ENCODE assay signal across 9 mouse cellular contexts in genomic region chr7:144943254-144943653, GRCm38 (mm10). TPM values are rescaled to one million over a fixed set of nuclear protein-coding genes. Genes with fewer than 3 reads are reported as not detected.
DNase-seq lines count a peak whose midpoint lies in the region; ATAC-seq and TF ChIP-seq lines count a peak whose summit lies in the region.
"Had no signal": no experiment of that assay in that cellular context is flagged by ENCODE, and none has a peak within 500 bp of the region (broad histone marks: within the 10 kb centered on the region; RNA-seq: fewer than 3 reads in every experiment).

No protein-coding gene starts in this region.

- TF ChIP-seq RAD21 in CH12.LX (IDR thresholded peaks at IDR 0.05; ENCODE audit: low read depth, low read length) = no peak

- H3K9ac ChIP-seq in CH12.LX (ENCODE audit: insufficient read depth, low read depth) = no peak overlapping the region
- peak overlapping the region; percentile 64 for H3K9ac ChIP-seq in forebrain, embryonic 11.5 days (ENCODE audit: low read length)
- H3K9ac ChIP-seq in heart, postnatal 0 days (replicated peaks; ENCODE audit: low read depth, low read length) = no peak overlapping the region
- H3K9ac ChIP-seq in lung, embryonic 16.5 days (ENCODE audit: low read length) = peak overlapping the region; percentile 51

- H3K4me1 ChIP-seq in CH12.LX (ENCODE audit: control insufficient read depth in 1 of 2, insufficient read depth in 2 of 2) = peaks cover 0 to 16% of the 10 kb centered on the region in 2 experiments; a peak in 3 of 4 replicates
- H3K4me1 ChIP-seq in forebrain, embryonic 11.5 days (replicated peaks; ENCODE audit: control insufficient read depth, insufficient read depth, low read length) = peaks cover 14% of the 10 kb centered on the region
- H3K4me1 ChIP-seq in heart, postnatal 0 days (ENCODE audit: control insufficient read depth, insufficient read depth) = peaks cover 30% of the 10 kb centered on the region
- peaks cover 17% of the 10 kb centered on the region for H3K4me1 ChIP-seq in lung, embryonic 16.5 days (replicated peaks; ENCODE audit: control insufficient read depth, insufficient read depth, low read length)

- in situ Hi-C loops in CH12.LX (cut with MboI; ENCODE audit: low pct_ligation_motif_present, low pct_unique_long_range_greater_than_20kb, low sequenced_read_pairs) = no loop called here

- no peaks in the 10 kb centered on the region for H3K79me2 ChIP-seq in CH12.LX (replicated peaks; ENCODE audit: control insufficient read depth, extremely low read depth, insufficient read depth, poor library complexity, severe bottlenecking)

- peaks cover 15% of the 10 kb centered on the region for H3K9me3 ChIP-seq in CH12.LX (replicated peaks; ENCODE audit: low read length)
- H3K9me3 ChIP-seq in forebrain, embryonic 11.5 days (ENCODE audit: control insufficient read depth, low read length) = no peaks in the 10 kb centered on the region
- no peaks in the 10 kb centered on the region for H3K9me3 ChIP-seq in heart, postnatal 0 days (replicated peaks; ENCODE audit: control insufficient read depth, low read length)
- no peaks in the 10 kb centered on the region for H3K9me3 ChIP-seq in lung, embryonic 16.5 days (ENCODE audit: control insufficient read depth, low read length)

- under 1% methylated on average over 45 of the region's 45 CpGs for WGBS in forebrain, embryonic 11.5 days
- under 1% methylated on average over 45 of the region's 45 CpGs for WGBS in heart, postnatal 0 days
- under 1% methylated on average over 40 of the region's 45 CpGs for WGBS in lung, embryonic 16.5 days

- ATAC-seq in forebrain, embryonic 11.5 days (replicated peaks; ENCODE audit: low FRiP score) = peak; percentile 3; the same call in 1 of the 2 replicates
- ATAC-seq in heart, postnatal 0 days (ENCODE audit: insufficient read depth, low read depth) = peak; percentile 49
- peak; percentile 40 for ATAC-seq in lung, embryonic 16.5 days (ENCODE audit: low read depth)

- no peak for TF ChIP-seq CTCF in CH12.LX (conservative IDR thresholded peaks at IDR 0.05 in 1 of 2, IDR thresholded peaks at IDR 0.05 in 1 of 2; ENCODE audit: low read depth in 2 of 2, low read length in 2 of 2)
- no peak; the same call in 1 of the 2 replicates for TF ChIP-seq CTCF in heart, postnatal 0 days (IDR thresholded peaks at IDR 0.05; ENCODE audit: low read depth)

- dilution Hi-C loops in CH12.LX (cut with MboI; ENCODE audit: extremely low pct_ligation_motif_present, extremely low pct_unique_long_range_greater_than_20kb, low sequenced_read_pairs) = no loop called here

- no peak overlapping the region for H3K4me3 ChIP-seq in CH12.LX (replicated peaks in 1 of 3; ENCODE audit: low read depth in 2 of 3, low read length in 2 of 3, poor library complexity in 1 of 3)
- H3K4me3 ChIP-seq in forebrain, embryonic 11.5 days (ENCODE audit: low read depth, low read length) = peak overlapping the region; percentile 80
- H3K4me3 ChIP-seq in heart, postnatal 0 days (ENCODE audit: low read depth, low read length) = peak overlapping the region; percentile 59
- H3K4me3 ChIP-seq in lung, embryonic 16.5 days (ENCODE audit: low read length) = peak overlapping the region; percentile 78

- H3K4me2 ChIP-seq in CH12.LX (ENCODE audit: insufficient read depth, low read depth, poor library complexity, severe bottlenecking) = no peak overlapping the region
- peak overlapping the region; percentile 61 for H3K4me2 ChIP-seq in forebrain, embryonic 11.5 days (ENCODE audit: low read depth, low read length, severe bottlenecking)
- H3K4me2 ChIP-seq in heart, postnatal 0 days (ENCODE audit: low read depth, low read length) = peak overlapping the region; percentile 99
- H3K4me2 ChIP-seq in lung, embryonic 16.5 days (ENCODE audit: low read depth, low read length) = peak overlapping the region; percentile 93

- TF ChIP-seq EP300 in CH12.LX (IDR thresholded peaks at IDR 0.05; ENCODE audit: low read length) = no peak
- peak; percentile 41; the same call in 1 of the 2 replicates for TF ChIP-seq EP300 in heart, postnatal 0 days (IDR thresholded peaks at IDR 0.05; ENCODE audit: low read depth)

- H3K27ac ChIP-seq in CH12.LX (ENCODE audit: insufficient read depth, low read depth) = no peak overlapping the region
- H3K27ac ChIP-seq in forebrain, embryonic 11.5 days (ENCODE audit: low read depth, low read length) = peak overlapping the region; percentile 98; the same call in 1 of the 2 replicates
- 0 out of 2 replicates have a peak overlapping the region, but pooled peaks have one; percentile 74 for H3K27ac ChIP-seq in heart, postnatal 0 days (ENCODE audit: low read depth)
- peak overlapping the region; percentile 99 for H3K27ac ChIP-seq in lung, embryonic 16.5 days (ENCODE audit: low read length)

- TF ChIP-seq POLR2A in CH12.LX (IDR thresholded peaks at IDR 0.05; ENCODE audit: low read depth, low read length) = no peak

- H3K36me3 ChIP-seq in CH12.LX (replicated peaks in 1 of 2; ENCODE audit: control insufficient read depth in 1 of 2, insufficient read depth in 1 of 2, low read length in 1 of 2) = no peaks in the 10 kb centered on the region
- no peaks in the 10 kb centered on the region for H3K36me3 ChIP-seq in forebrain, embryonic 11.5 days (ENCODE audit: control insufficient read depth, insufficient read depth, low read length)
- H3K36me3 ChIP-seq in heart, postnatal 0 days (replicated peaks; ENCODE audit: control insufficient read depth, insufficient read depth, low read length) = no peaks in the 10 kb centered on the region
- no peaks in the 10 kb centered on the region for H3K36me3 ChIP-seq in lung, embryonic 16.5 days (ENCODE audit: control insufficient read depth, insufficient read depth, low read length)

- DNase-seq in CH12.LX (ENCODE audit: extremely low read depth) = no peak
- peak; percentile 69 for DNase-seq in adrenal gland, adult 8-10 months
- peak; percentile 92 for DNase-seq in forebrain, embryonic 11.5 days (ENCODE audit: low spot score)
- DNase-seq in heart, postnatal 0 days (ENCODE audit: low spot score) = peak; percentile 47
- DNase-seq in kidney, postnatal 14 days = peak; percentile 91
- peak; percentile 56 for DNase-seq in retina, adult 2 months (ENCODE audit: low read depth, low spot score)
- DNase-seq in yolk sac, embryonic 10.5 days (ENCODE audit: low spot score) = peak; percentile 80

- peaks cover 89% of the 10 kb centered on the region for H3K27me3 ChIP-seq in CH12.LX (replicated peaks)
- no peaks in the 10 kb centered on the region for H3K27me3 ChIP-seq in forebrain, embryonic 11.5 days (ENCODE audit: control insufficient read depth, insufficient read depth, low read length)
- no peaks in the 10 kb centered on the region for H3K27me3 ChIP-seq in heart, postnatal 0 days (ENCODE audit: control insufficient read depth, insufficient read depth, low read length)
- H3K27me3 ChIP-seq in lung, embryonic 16.5 days (ENCODE audit: control insufficient read depth, insufficient read depth, low read depth, low read length) = no peaks in the 10 kb centered on the region

TF ChIP-seq in CH12.LX, 34 proteins besides CTCF, POLR2A, EP300 and RAD21:
- TF ChIP-seq MXI1 (IDR thresholded peaks at IDR 0.05; ENCODE audit: low read depth, low read length) = peak; percentile 88
- TF ChIP-seq NELFE (IDR thresholded peaks at IDR 0.05; ENCODE audit: low read depth, low read length) = no peak
- TF ChIP-seq CHD2 (IDR thresholded peaks at IDR 0.05; ENCODE audit: low read length) = no peak
TF ChIP-seq in CH12.LX: peak in this region for 1.

RNA-seq across cellular contexts. Expression of gene Ccnd1, which starts 3.5 kb away (rescaled TPM):
- total RNA-seq in CH12.LX (2012; rRNA removed) (0.13 and 0.34 TPM in 2 replicates), CH12.LX (2014; rRNA removed) (0.08 TPM in 1 of 2 replicates, not detected in the other)
- polyA plus RNA-seq in CH12.LX (2012; ENCODE audit: insufficient read length, low read depth) = 0.11 and 0.16 TPM in 2 replicates
- total RNA-seq in adrenal gland, adult 8-10 months (2022) = 100 to 1,000 TPM; 177 to 201 (median 190) TPM
- 238 and 268 TPM in 2 replicates for polyA plus RNA-seq in forebrain, embryonic 11.5 days (2014; fragmentation: Nextera tagmentation; extraction: Ambion mirVana)
- total RNA-seq in heart, postnatal 0 days (2014; rRNA removed; ENCODE audit: low replicate concordance) = 68.2 and 70.0 TPM in 2 replicates
- 58.9 and 61.7 TPM in 2 replicates for polyA plus RNA-seq in heart, postnatal 0 days (2015; fragmentation: Nextera tagmentation; extraction: Ambion mirVana)
- polyA plus RNA-seq in lung, embryonic 16.5 days (2015; fragmentation: Nextera tagmentation; extraction: Ambion mirVana) = 92.5 and 122 TPM in 2 replicates

RNA-seq across cellular contexts. Expression of gene LTO1, which starts 28.4 kb away (rescaled TPM):
- total RNA-seq in CH12.LX (2012; rRNA removed) (10.2 and 10.7 TPM in 2 replicates), CH12.LX (2014; rRNA removed) (3.9 and 4.0 TPM in 2 replicates)
- polyA plus RNA-seq in CH12.LX (2012; ENCODE audit: insufficient read length, low read depth) = 8.5 and 14.3 TPM in 2 replicates
- total RNA-seq in adrenal gland, adult 8-10 months (2022) = 10 to 100 TPM; 27.1 to 39.7 (median 31.2) TPM
- polyA plus RNA-seq in forebrain, embryonic 11.5 days (2014; fragmentation: Nextera tagmentation; extraction: Ambion mirVana) = 29.2 and 31.1 TPM in 2 replicates
- 5.5 and 15.5 TPM in 2 replicates for total RNA-seq in heart, postnatal 0 days (2014; rRNA removed; ENCODE audit: low replicate concordance)
- polyA plus RNA-seq in heart, postnatal 0 days (2015; fragmentation: Nextera tagmentation; extraction: Ambion mirVana) = 13.6 and 17.6 TPM in 2 replicates
- 28.2 and 29.1 TPM in 2 replicates for polyA plus RNA-seq in lung, embryonic 16.5 days (2015; fragmentation: Nextera tagmentation; extraction: Ambion mirVana)

RNA-seq across cellular contexts. Expression of gene Fgf15, which starts 46.9 kb away (rescaled TPM):
- not detected in 2 replicates for total RNA-seq in CH12.LX (2012; rRNA removed)
- not detected in 2 replicates for total RNA-seq in CH12.LX (2014; rRNA removed)
- polyA plus RNA-seq in CH12.LX (2012; ENCODE audit: insufficient read length, low read depth) = not detected in 2 replicates
- under 1 TPM in 3 of 4 experiments, not detected in 1; 0.31 to 0.46 (median 0.32) TPM for total RNA-seq in adrenal gland, adult 8-10 months (2022)
- 92.1 and 92.3 TPM in 2 replicates for polyA plus RNA-seq in forebrain, embryonic 11.5 days (2014; fragmentation: Nextera tagmentation; extraction: Ambion mirVana)
- not detected in 2 replicates for total RNA-seq in heart, postnatal 0 days (2014; rRNA removed; ENCODE audit: low replicate concordance)
- not detected in 2 replicates for polyA plus RNA-seq in heart, postnatal 0 days (2015; fragmentation: Nextera tagmentation; extraction: Ambion mirVana)
- polyA plus RNA-seq in lung, embryonic 16.5 days (2015; fragmentation: Nextera tagmentation; extraction: Ambion mirVana) = not detected in 2 replicates
- total RNA-seq: gastrocnemius, adult 8-10 months had no signal

Comparison
In these comparisons a context has a peak if more than half of its experiments do, and no peak if none do; other contexts are left out.
1. H3K4me3 ChIP-seq: peak in forebrain, embryonic 11.5 days (single experiment), heart, postnatal 0 days (single experiment) and lung, embryonic 16.5 days (single experiment); none in CH12.LX (0 of 3).
2. H3K9ac ChIP-seq: peak in forebrain, embryonic 11.5 days (single experiment) and lung, embryonic 16.5 days (single experiment); none in CH12.LX (single experiment) and heart, postnatal 0 days (single experiment).
3. RNA of gene Ccnd1, which starts 3.5 kb away (polyA plus RNA-seq): 238 to 268 TPM in forebrain, embryonic 11.5 days, 92.5 to 122 TPM in lung, embryonic 16.5 days and 58.9 to 61.7 TPM in heart, postnatal 0 days; 0.11 to 0.16 TPM in CH12.LX; every median in the first group is over 10 times any median in the second.
4. RNA of gene Fgf15, which starts 46.9 kb away (polyA plus RNA-seq): 92.1 to 92.3 TPM in forebrain, embryonic 11.5 days; not detected in lung, embryonic 16.5 days, not detected in CH12.LX and not detected in heart, postnatal 0 days; every median in the first group is over 10 times any median in the second.
5. Peak in every context shown above with its lines, with median percentiles within 50 percentile points of each other: ATAC-seq.